Mouse (Mus musculus) embryonic fibroblast, embryonic 13.5 days (primary cell): ENCODE data around the gene Rassf3.

Experiments
- CTCF ChIP-seq: IDR thresholded peaks from 2 replicates; pipeline ENCODE4 v1.5.1; 2011; ENCODE audit warnings: mild to moderate bottlenecking, control low read depth, low read length, moderate library complexity, borderline replicate concordance; ENCODE audit not compliant: insufficient read depth
- POLR2A ChIP-seq: IDR thresholded peaks from 2 replicates; pipeline ENCODE4 v1.6.1; 2011; ENCODE audit warnings: low read depth, mild to moderate bottlenecking, control low read depth, low read length, moderate library complexity

DNA sequence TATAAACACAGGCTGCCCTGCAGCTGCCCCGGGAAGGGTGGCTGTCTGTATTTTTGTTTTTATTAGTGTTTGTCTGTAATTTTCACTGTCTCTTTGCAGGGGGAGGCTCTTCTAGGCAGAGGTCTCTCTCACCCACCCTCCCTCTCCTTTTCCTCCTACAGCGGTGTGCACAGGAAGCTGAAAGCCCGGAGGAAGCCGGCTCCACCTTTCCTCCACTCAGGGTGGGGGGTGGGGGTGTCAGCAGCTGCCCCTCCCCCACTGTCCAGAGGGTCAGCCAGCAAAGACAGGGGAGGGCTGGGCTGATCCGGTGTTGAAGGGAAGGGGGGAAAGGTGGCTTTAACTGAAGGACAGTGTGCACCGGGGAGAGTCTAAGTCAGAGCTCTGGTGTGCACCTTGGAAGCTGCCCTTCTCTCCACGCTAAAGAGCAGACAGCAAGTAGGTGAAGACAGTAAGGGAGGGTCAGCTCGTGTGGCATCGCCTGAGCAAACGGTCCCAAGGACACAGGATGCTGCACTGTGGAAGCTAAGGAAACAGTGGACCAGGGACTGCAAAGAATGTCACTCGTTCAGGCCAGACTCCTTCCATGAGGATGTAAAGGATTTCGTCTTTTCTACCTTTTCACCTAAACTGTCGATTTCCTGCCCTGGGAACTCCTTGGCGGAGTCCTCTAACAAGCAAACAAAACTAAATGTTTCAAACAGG lies 46.0 kb downstream of the Rassf3 start:
- no peak for TF ChIP-seq POLR2A
- TF ChIP-seq CTCF: no peak
